Mouse (Mus musculus): ENCODE data around the gene Samd4b. TPM values are rescaled to one million over a fixed set of nuclear protein-coding genes. Genes with fewer than 3 reads are reported as not detected.
A peak's percentile ranks its signal among the peaks of the same experiment; 100 is the strongest.

The Samd4b gene
- total and polyA plus RNA-seq, 3 experiments, result 4.4 to 88.8 (median 75.9) TPM

GRCm38 (mm10) chr7:28570982-28571682 is 26.8 kb downstream of the Samd4b start:
- Histone ChIP-seq H3K36me3 (replicated peaks) (peaks cover 96% of the 10 kb centered on the region), H3K9me3 (replicated peaks) (no peaks in the 10 kb centered on the region), H3K4me1 (ENCODE audit: insufficient read depth, low read depth, low read length) (peaks cover 77% of the 10 kb centered on the region), H3K27me3 (ENCODE audit: insufficient read depth, low read length) (no peaks in the 10 kb centered on the region), H3K4me3 (ENCODE audit: low read depth, low read length) (no peak overlapping the region)
- ATAC-seq (ENCODE audit: extremely low read depth, insufficient number of reproducible peaks, low FRiP score, poor library complexity, severe bottlenecking), result no peak
- no peak for TF ChIP-seq CTCF (IDR thresholded peaks at IDR 0.05; ENCODE audit: low read depth, low read length)
- TF ChIP-seq GATA1 (IDR thresholded peaks at IDR 0.05; ENCODE audit: borderline replicate concordance, low read length), result no peak
- TF ChIP-seq POLR2AphosphoS5 (IDR thresholded peaks at IDR 0.05; ENCODE audit: insufficient replicate concordance, low read depth, low read length), result no peak
- no peak for TF ChIP-seq TAL1 (conservative IDR thresholded peaks at IDR 0.05; ENCODE audit: low read depth, low read length)
- no peak for TF ChIP-seq GATA2 (IDR thresholded peaks at IDR 0.05; ENCODE audit: borderline replicate concordance, low read depth, low read length)
- DNase-seq (ENCODE audit: low spot score), result no peak

GRCm38 (mm10) chr7:28570291-28570981 is 27.5 kb downstream of the Samd4b start:
- H3K4me1 ChIP-seq (ENCODE audit: insufficient read depth, low read depth, low read length), result peaks cover 70% of the 10 kb centered on the region
- no peak for ATAC-seq (ENCODE audit: extremely low read depth, insufficient number of reproducible peaks, low FRiP score, poor library complexity, severe bottlenecking)
- no peaks in the 10 kb centered on the region for H3K27me3 ChIP-seq (ENCODE audit: insufficient read depth, low read length)
- H3K9me3 ChIP-seq (replicated peaks), result no peaks in the 10 kb centered on the region
- peaks cover 97% of the 10 kb centered on the region for H3K36me3 ChIP-seq (replicated peaks)
- no peak overlapping the region for H3K4me3 ChIP-seq (ENCODE audit: low read depth, low read length)
- no peak for TF ChIP-seq GATA1 (IDR thresholded peaks at IDR 0.05; ENCODE audit: borderline replicate concordance, low read length)
- no peak for TF ChIP-seq TAL1 (conservative IDR thresholded peaks at IDR 0.05; ENCODE audit: low read depth, low read length)
- TF ChIP-seq POLR2AphosphoS5 (IDR thresholded peaks at IDR 0.05; ENCODE audit: insufficient replicate concordance, low read depth, low read length), result no peak
- TF ChIP-seq GATA2 (IDR thresholded peaks at IDR 0.05; ENCODE audit: borderline replicate concordance, low read depth, low read length), result no peak
- TF ChIP-seq CTCF (IDR thresholded peaks at IDR 0.05; ENCODE audit: low read depth, low read length), result no peak
- no peak for DNase-seq (ENCODE audit: low spot score)

GRCm38 (mm10) chr7:28568253-28568652 is 29.7 kb downstream of the Samd4b start:
- no peaks in the 10 kb centered on the region for H3K27me3 ChIP-seq (ENCODE audit: insufficient read depth, low read length)
- TF ChIP-seq CTCF (IDR thresholded peaks at IDR 0.05; ENCODE audit: low read depth, low read length) (peak; percentile 69), GATA2 (IDR thresholded peaks at IDR 0.05; ENCODE audit: borderline replicate concordance, low read depth, low read length) (no peak)
- DNase-seq (ENCODE audit: low spot score) (peak; percentile 72), ATAC-seq (ENCODE audit: extremely low read depth, insufficient number of reproducible peaks, low FRiP score, poor library complexity, severe bottlenecking) (no peak)
- peaks cover 48% of the 10 kb centered on the region for H3K4me1 ChIP-seq (ENCODE audit: insufficient read depth, low read depth, low read length)
- no peak overlapping the region for H3K4me3 ChIP-seq (ENCODE audit: low read depth, low read length)
- H3K9me3 ChIP-seq (replicated peaks), result no peaks in the 10 kb centered on the region
- H3K36me3 ChIP-seq (replicated peaks), result peaks cover 97% of the 10 kb centered on the region

- no peak overlapping the region for H3K4me3 ChIP-seq (ENCODE audit: low read depth, low read length)
- H3K9me3 ChIP-seq (replicated peaks), result no peaks in the 10 kb centered on the region
- ATAC-seq (ENCODE audit: extremely low read depth, insufficient number of reproducible peaks, low FRiP score, poor library complexity, severe bottlenecking) (no peak), DNase-seq (ENCODE audit: low spot score) (no peak)
- no peaks in the 10 kb centered on the region for H3K27me3 ChIP-seq (ENCODE audit: insufficient read depth, low read length)
- no peak for TF ChIP-seq GATA1 (IDR thresholded peaks at IDR 0.05; ENCODE audit: borderline replicate concordance, low read length)
- no peak for TF ChIP-seq CTCF (IDR thresholded peaks at IDR 0.05; ENCODE audit: low read depth, low read length)
- no peak for TF ChIP-seq GATA2 (IDR thresholded peaks at IDR 0.05; ENCODE audit: borderline replicate concordance, low read depth, low read length)
- no peak for TF ChIP-seq POLR2AphosphoS5 (IDR thresholded peaks at IDR 0.05; ENCODE audit: insufficient replicate concordance, low read depth, low read length)
- TF ChIP-seq TAL1 (conservative IDR thresholded peaks at IDR 0.05; ENCODE audit: low read depth, low read length), result no peak
- H3K36me3 ChIP-seq (replicated peaks), result peaks cover 97% of the 10 kb centered on the region
- peaks cover 46% of the 10 kb centered on the region for H3K4me1 ChIP-seq (ENCODE audit: insufficient read depth, low read depth, low read length)
Observed at GRCm38 (mm10) chr7:28567539-28567938, 30.4 kb downstream of the Samd4b start.

GRCm38 (mm10) chr7:28565407-28565806 is 32.5 kb downstream of the Samd4b start:
- peaks cover 34% of the 10 kb centered on the region for H3K4me1 ChIP-seq (ENCODE audit: insufficient read depth, low read depth, low read length)
- H3K27me3 ChIP-seq (ENCODE audit: insufficient read depth, low read length), result no peaks in the 10 kb centered on the region
- H3K4me3 ChIP-seq (ENCODE audit: low read depth, low read length), result no peak overlapping the region
- peaks cover 99% of the 10 kb centered on the region for H3K36me3 ChIP-seq (replicated peaks)
- DNase-seq (ENCODE audit: low spot score) (no peak), ATAC-seq (ENCODE audit: extremely low read depth, insufficient number of reproducible peaks, low FRiP score, poor library complexity, severe bottlenecking) (no peak)
- TF ChIP-seq GATA2 (IDR thresholded peaks at IDR 0.05; ENCODE audit: borderline replicate concordance, low read depth, low read length) (no peak), POLR2AphosphoS5 (IDR thresholded peaks at IDR 0.05; ENCODE audit: insufficient replicate concordance, low read depth, low read length) (no peak), TAL1 (conservative IDR thresholded peaks at IDR 0.05; ENCODE audit: low read depth, low read length) (no peak), CTCF (IDR thresholded peaks at IDR 0.05; ENCODE audit: low read depth, low read length) (no peak), GATA1 (IDR thresholded peaks at IDR 0.05; ENCODE audit: borderline replicate concordance, low read length) (no peak)
- no peaks in the 10 kb centered on the region for H3K9me3 ChIP-seq (replicated peaks)

- no peaks in the 10 kb centered on the region for H3K9me3 ChIP-seq (replicated peaks)
- DNase-seq (ENCODE audit: low spot score), result no peak
- ATAC-seq (ENCODE audit: extremely low read depth, insufficient number of reproducible peaks, low FRiP score, poor library complexity, severe bottlenecking), result no peak
- no peaks in the 10 kb centered on the region for H3K27me3 ChIP-seq (ENCODE audit: insufficient read depth, low read length)
- TF ChIP-seq GATA2 (IDR thresholded peaks at IDR 0.05; ENCODE audit: borderline replicate concordance, low read depth, low read length) (no peak), TAL1 (conservative IDR thresholded peaks at IDR 0.05; ENCODE audit: low read depth, low read length) (no peak), GATA1 (IDR thresholded peaks at IDR 0.05; ENCODE audit: borderline replicate concordance, low read length) (no peak), CTCF (IDR thresholded peaks at IDR 0.05; ENCODE audit: low read depth, low read length) (no peak), POLR2AphosphoS5 (IDR thresholded peaks at IDR 0.05; ENCODE audit: insufficient replicate concordance, low read depth, low read length) (no peak)
- H3K4me1 ChIP-seq (ENCODE audit: insufficient read depth, low read depth, low read length), result peaks cover 34% of the 10 kb centered on the region
- H3K4me3 ChIP-seq (ENCODE audit: low read depth, low read length), result no peak overlapping the region
- peaks cover 97% of the 10 kb centered on the region for H3K36me3 ChIP-seq (replicated peaks)
Observed at GRCm38 (mm10) chr7:28562951-28563350, 35.0 kb downstream of the Samd4b start.
